Mouse (Mus musculus): ENCODE measurements around the gene Rab13.

Rab13 gene

DNA sequence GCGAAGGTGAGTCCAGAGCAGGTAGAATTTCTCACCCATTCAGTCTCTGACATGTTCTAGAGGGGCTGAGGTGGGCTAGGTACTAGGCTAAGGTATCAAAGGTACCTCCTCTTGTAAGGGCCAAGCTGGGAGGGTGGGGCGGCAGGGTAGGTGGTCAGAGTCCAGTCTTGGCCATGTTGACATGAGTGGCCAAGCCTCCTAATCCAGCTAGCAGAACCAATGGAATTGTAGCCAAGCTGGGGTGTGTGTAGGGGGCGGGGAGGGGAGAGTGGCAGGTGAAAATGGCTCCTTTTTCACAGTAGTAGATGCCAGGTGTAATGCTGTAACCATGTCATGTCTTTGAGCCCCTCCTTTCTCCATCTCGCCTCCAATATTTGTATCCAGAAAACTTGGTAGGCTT, 45.0 kb downstream of the Rab13 start:
- no peak for DNase-seq (ENCODE audit: low spot score)

DNA sequence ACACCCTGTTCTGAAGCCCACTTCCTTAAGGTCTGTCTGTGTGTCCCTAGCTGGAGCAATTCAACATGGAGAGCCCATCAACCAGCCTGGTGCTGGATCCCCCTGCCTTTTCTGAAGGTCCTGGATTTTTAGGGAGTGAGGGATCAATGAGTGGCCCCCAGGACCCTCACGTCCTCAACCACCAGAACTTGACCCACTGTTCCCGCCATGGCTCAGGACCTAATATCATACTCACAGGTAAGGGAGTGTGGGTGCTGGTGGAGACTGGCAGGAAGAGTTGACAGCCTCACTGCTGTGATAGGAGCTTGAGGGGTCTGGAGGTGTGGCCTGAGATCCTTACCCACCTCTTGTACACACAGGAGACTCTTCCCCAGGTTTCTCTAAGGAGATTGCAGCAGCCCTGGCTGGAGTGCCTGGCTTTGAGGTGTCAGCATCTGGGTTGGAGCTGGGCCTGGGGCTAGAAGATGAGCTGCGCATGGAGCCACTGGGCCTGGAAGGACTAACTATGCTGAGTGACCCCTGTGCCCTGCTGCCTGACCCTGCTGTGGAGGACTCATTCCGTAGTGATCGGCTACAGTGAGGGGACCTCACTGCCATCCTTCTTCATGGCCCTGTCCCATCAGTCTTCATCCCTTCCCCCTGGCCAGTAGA, 49.8 kb downstream of the Rab13 start:
- DNase-seq (ENCODE audit: low spot score) = no peak

DNA sequence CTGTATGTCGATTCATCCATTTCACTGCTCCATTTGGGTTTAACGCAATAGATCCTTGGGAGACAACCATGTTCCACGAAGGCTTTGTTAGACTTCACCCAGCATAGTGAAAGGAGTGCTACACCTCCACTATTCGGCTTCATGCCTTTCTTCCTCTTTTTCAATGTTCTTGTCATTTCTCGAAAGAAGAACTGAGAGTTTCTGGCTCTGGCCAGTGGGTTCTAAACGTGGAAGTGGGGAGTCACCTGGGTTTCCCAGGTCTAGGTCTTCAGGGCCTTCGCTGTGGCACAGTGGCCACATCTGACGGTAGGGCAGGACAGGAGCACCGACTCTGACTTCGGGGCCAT, 51.2 kb downstream of the Rab13 start:
- DNase-seq (ENCODE audit: low spot score) = no peak

DNA sequence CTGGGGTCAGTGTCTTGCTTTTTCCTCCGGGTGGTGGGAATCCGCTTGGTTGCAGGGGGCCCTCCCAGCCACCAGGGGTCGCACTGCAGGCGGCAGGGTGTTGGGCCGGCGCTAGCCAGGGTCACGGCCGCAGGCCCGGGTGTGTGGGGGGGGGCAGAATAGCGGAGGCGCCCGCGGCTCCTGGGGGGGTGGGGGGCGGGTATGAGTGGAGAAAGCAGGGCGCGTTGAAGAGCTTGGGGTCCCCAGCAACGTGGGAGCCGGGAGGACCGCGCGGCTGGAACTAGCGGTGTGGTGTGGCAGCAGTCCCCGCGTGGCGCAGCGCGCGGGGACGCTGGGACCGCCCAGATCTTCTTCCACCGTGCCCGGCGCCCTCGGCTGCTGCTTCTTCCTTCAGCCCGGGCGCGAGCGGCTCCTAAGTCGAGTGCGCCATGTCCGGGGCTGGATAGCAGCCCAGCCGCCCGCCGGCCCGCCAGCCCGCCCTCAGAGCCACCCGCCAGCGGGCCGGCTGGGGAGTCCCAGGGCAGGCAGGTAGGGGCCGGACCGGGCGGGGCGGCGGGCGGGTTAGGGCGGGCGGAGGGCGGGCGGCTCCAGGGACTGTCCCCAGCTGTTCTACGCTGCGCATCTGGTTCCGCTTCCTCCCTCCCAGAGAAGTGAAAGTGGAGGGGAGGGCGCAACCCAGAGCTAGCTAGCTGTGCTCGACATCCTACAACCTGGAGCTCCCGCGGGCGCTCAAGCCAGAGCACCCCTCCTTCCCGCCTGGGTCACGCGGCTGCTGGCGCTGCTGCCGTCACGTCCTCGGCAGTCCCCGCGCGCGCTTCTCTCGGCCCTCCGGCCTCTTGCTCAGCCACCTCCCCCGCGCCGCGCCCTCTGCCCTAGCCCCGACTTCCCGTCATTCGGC, 51.8 kb downstream of the Rab13 start, which contains the start of gene Dennd4b:
Gene Dennd4b, plus strand, starts transcription at position 152 of the 898 bp plus-strand sequence.
- peak; percentile 91 for DNase-seq (ENCODE audit: low spot score)

DNA sequence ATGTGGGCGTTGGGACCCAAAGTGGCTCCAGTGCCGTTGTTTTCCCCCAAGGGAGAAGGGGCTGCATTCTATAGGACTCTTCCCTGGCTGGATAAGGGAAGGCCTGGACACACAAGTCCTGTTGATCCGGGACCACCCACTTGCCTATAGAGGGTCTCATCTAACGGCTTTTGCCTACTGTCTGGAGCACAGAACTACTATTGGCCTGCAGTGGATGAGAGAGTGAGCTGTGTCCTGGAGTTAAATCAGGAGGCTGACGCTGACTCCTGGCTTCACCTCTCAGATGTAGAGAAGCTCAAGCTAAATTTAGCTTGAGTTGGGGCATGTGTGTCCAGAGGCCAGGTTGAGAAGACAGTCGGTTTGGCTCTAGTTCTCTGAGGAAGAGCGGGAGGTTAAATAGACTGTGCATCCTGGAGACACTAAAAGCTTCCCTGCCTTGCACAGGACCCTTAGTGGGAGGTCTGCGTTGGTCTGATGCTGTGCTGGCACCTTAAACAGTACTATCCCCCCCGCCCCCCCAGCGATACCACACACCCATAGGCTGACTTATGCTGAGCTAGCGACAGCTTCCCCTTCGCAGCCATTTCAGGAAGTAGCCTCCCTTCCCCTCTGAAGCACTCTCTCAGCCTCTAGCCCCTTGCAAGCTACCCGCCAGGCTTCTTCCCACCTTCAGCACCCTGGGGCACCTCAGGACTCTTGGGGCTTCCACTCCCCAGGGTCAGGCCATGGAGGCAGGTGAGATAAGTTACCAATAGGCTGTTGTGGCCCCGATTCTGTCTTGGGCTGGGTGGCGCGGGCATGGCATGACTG, 52.6 kb downstream of the Rab13 start:
- DNase-seq (ENCODE audit: low spot score) = no peak

DNA sequence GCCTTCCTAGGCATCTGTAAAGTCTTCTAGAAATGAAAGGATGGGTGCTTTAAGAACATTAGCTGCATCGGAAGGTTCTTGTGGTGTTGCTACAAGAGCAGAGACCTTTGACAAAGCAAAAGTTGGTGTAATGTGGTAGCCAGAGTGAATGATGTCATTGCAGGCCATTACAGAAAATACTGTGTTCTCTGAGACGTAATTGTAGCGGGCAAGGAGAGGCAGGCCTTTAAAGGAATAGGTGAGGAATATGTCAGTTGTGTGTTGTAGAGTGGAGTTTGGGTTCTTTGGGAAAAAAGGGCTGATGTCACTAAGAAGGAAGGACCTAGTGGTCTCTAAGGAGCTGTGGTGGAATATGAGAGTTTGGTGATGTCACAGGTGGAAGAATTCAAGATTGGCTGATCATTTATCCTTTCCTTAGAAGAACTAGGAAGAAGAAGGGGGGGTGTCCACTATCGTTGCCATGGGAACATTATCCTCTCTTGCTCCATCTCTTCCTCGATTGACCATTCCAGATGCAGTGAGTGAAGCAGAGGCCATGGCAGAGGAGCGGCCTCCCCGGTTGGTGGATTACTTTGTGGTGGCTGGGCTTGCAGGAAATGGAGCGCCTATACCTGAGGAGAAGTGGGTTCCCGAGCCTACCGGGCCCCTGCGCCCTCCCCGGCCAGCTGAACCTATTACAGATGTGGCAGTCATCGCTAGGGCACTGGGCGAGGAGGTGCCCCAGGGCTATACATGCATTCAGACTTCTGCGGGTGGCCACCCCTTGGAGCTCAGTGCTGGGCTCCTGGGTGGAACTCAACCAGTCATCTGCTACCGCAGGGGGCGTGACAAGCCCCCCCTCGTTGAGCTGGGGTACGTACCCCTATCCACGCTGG, 53.6 kb downstream of the Rab13 start:
- no peak for DNase-seq (ENCODE audit: low spot score)

DNA sequence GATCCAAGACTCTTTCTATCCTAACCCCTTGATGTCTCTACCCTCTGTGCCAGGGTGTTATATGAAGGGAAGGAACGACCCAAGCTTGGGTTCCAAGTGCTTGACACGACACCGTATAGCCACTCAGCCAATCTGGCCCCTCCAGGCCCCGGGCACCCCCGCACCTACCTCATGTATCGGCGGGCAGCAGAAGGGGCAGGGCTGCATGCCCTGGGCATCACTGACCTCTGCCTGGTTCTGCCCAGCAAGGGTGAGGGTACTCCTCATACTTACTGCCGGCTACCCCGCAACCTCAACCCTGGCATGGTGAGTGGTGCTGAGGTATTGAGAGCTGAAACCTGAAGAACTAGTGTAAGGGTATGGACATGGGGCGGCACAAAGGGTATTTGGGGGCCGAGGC, 54.7 kb downstream of the Rab13 start:
- DNase-seq (ENCODE audit: low spot score) = no peak

DNA sequence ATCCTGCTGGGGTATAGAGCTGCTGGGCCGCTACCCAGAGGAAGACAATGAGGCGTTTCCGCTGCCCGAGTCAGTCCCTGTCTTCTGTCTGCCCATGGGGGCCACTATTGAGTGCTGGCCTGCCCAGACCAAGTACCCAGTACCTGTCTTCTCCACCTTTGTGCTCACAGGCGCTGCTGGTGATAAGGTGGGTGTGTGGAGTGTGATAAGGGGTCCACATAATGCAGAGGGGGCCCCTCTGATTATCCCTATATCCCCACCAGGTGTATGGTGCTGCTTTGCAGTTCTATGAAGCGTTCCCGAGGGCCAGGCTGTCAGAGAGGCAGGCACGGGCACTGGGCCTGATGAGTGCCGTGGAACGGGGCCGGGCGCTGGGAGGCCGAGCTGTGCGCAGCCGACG, 55.5 kb downstream of the Rab13 start:
- DNase-seq (ENCODE audit: low spot score) = no peak

DNA sequence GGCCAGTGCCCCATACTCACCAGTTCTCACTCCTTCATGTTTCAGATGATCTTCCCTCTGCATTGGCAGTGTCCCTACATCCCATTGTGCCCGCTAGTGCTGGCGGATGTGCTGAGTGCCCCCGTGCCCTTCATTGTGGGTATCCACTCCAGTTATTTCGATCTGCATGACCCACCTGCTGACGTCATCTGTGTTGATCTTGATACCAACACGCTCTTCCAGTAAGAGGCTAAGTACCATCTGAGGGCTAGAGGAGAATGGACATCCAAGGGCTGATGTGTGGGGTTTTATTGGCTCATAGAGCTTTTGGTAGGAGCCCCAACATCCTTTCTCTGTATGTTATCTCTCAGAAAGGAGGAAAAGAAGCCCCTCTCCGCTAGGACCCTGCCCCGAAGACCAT, 57.3 kb downstream of the Rab13 start:
- no peak for DNase-seq (ENCODE audit: low spot score)

DNA sequence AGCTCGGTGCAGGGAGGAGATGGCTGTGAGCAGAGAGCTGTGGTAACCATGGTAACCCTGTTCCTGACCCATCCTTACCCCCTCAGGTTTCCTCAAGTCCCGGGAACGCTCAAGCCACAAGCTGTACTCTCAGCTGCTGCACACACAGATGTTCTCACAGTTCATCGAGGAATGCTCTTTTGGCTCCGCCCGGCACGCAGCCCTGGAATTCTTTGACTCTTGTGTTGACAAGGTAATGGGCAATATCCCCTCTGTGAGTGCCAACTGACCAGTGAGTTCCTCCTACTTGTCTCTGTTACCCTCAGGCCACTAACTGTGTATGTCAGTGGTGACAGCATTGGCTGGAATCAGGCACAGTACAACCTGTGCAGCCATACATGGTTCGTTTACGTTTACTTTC, 58.7 kb downstream of the Rab13 start:
- DNase-seq (ENCODE audit: low spot score) = no peak

DNA sequence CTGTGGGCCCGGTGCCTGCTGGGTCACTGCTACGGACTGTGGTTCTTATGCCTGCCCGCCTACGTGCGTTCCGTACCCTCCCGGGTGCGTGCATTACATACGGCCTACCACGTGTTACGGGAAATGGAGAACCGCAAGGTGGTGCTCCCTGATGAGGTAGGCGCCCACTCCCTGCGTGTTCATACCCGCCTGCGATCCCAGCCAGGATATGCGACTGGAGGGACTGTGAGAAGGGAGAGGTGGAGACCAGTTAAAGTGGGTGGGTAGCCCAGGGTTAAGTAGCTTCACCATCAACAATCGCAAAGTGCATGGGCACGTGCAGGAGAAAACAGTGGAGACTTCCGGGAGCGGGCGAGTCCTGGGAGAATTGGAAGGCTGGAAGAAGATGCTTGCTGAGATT, 60.4 kb downstream of the Rab13 start:
- no peak for DNase-seq (ENCODE audit: low spot score)

DNA sequence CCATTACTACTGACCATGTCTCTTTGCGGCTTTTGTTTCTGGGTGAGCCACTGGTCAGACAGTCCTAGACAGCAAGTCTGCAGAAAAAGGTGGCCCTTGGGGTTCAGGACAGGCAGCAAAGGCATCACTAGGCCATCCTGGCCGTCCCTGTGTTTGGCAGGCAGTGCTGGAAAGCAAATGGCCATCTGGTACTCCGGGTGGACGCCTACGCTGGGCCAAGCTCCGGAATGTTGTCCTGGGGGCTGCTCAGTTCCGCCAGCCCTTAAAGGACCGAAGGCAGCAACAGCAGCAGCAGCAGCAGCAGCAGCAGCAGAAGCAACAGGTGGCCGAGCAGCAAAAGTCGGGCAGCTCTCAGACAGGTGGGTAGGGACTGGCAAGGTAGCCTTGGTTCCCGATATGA, 61.8 kb downstream of the Rab13 start:
- no peak for DNase-seq (ENCODE audit: low spot score)
